Mouse (Mus musculus) ES-E14 (cell line): Measurements from ENCODE around the gene Taf4. TPM values are rescaled to one million over a fixed set of nuclear protein-coding genes. Genes with fewer than 3 reads are reported as not detected.

Experiments
- DNase-seq: peaks from one replicate; pipeline ENCODE4 v3.0.0-alpha.2; 2013; ENCODE audit warnings: low read depth, low spot score
- H3K27ac ChIP-seq: 2 replicates; pipeline ENCODE4 v1.5.1; 2012; ENCODE audit warnings: low read depth, mild to moderate bottlenecking, low read length, moderate library complexity, mixed read lengths; ENCODE audit not compliant: poor library complexity, insufficient read depth, severe bottlenecking
- H3K36me3 ChIP-seq: 2 replicates; pipeline ENCODE4 v1.6.1; 2012; ENCODE audit warnings: mild to moderate bottlenecking, low read length, moderate library complexity, mixed read lengths; ENCODE audit not compliant: control insufficient read depth, poor library complexity, insufficient read depth, severe bottlenecking
- H3K4me1 ChIP-seq, 2 experiments: fragments of 150-350 bp in 1 of 2; sonication (generic) in 1 of 2; 2 replicates each; pipeline ENCODE4 v1.6.1; 2012; ENCODE audit warnings: low read length in 2 of 2, mild to moderate bottlenecking in 1 of 2, mixed read lengths in 1 of 2; ENCODE audit not compliant: control insufficient read depth in 2 of 2, insufficient read depth in 2 of 2, poor library complexity in 1 of 2
- H3K4me3 ChIP-seq, 2 experiments: fragments of 150-350 bp in 1 of 2; sonication (generic) in 1 of 2; 2 replicates each; pipeline ENCODE4 v1.5.1; 2012; ENCODE audit warnings: low read length in 2 of 2, low read depth in 1 of 2, mild to moderate bottlenecking in 1 of 2, mixed read lengths in 1 of 2; ENCODE audit not compliant: insufficient read depth in 1 of 2, poor library complexity in 1 of 2, severe bottlenecking in 1 of 2
- H3K9ac ChIP-seq: 2 replicates; pipeline ENCODE4 v1.6.1; 2012; ENCODE audit warnings: low read depth, mild to moderate bottlenecking, low read length, mixed read lengths; ENCODE audit not compliant: poor library complexity, insufficient read depth, severe bottlenecking
- H3K9me3 ChIP-seq: fragments of 150-350 bp; sonication (generic); 2 replicates; pipeline ENCODE4 v1.6.1; 2012; ENCODE audit warnings: low read depth, mild to moderate bottlenecking, low read length; ENCODE audit not compliant: control insufficient read depth, insufficient read depth
- CHD2 ChIP-seq: IDR thresholded peaks from 2 replicates; pipeline ENCODE4 v1.6.1; 2014; ENCODE audit warnings: mild to moderate bottlenecking, low read depth, low read length, inconsistent platforms
- HCFC1 ChIP-seq: IDR thresholded peaks from 2 replicates; pipeline ENCODE4 v1.6.1; 2012; ENCODE audit warnings: low read length, inconsistent platforms, borderline replicate concordance; ENCODE audit not compliant: insufficient read depth
- MAFK ChIP-seq: IDR thresholded peaks from 2 replicates; pipeline ENCODE4 v1.6.1; 2014; ENCODE audit warnings: mild to moderate bottlenecking, low read depth, low read length, inconsistent platforms; ENCODE audit not compliant: insufficient read depth
- ZC3H11A ChIP-seq: IDR thresholded peaks from 2 replicates; pipeline ENCODE4 v1.6.1; 2012; ENCODE audit warnings: low read depth, mild to moderate bottlenecking, inconsistent platforms, low read length, borderline replicate concordance
- ZNF384 ChIP-seq: IDR thresholded peaks from 2 replicates; pipeline ENCODE4 v1.6.1; 2012; ENCODE audit warnings: low read depth, low read length, inconsistent platforms
- in situ Hi-C, 2 experiments: fragments of 600-800 bp; cut with MboI; formaldehyde crosslinking; loops; one replicate each; pipeline ENCODE4 v1.15.1; 2025; ENCODE audit warnings: low sequenced_read_pairs in 2 of 2, inconsistent platforms in 1 of 2; ENCODE audit not compliant: unreplicated experiment in 2 of 2
- total RNA-seq: library from RNA; depleted of rRNA; stranded (reverse); fragments of 300-350 nt; gene quantifications from 2 replicates; pipeline ENCODE4 v1.2.3, GENCODE M21; 2012

Gene Taf4
- total RNA-seq, 1 experiment: 19.0 TPM

GRCm38 (mm10) chr2:179969137-179969536 lies 7.3 kb downstream of the Taf4 start:
- Histone ChIP-seq H3K9ac (no peak overlapping the region), H3K9me3 (no peaks in the 10 kb centered on the region), H3K4me3 (no peak overlapping the region), H3K4me1 (peaks cover under 1 to 16% of the 10 kb centered on the region in 2 experiments; a peak in 2 of 4 replicates), H3K36me3 (no peaks in the 10 kb centered on the region; the same call in 1 of the 2 replicates), H3K27ac (no peak overlapping the region)
- DNase-seq: no peak
- in situ Hi-C loops: no loop called here
- TF ChIP-seq CHD2 (no peak), HCFC1 (no peak), ZC3H11A (no peak), MAFK (no peak), ZNF384 (no peak)

GRCm38 (mm10) chr2:179967633-179968032 lies 8.8 kb downstream of the Taf4 start:
- in situ Hi-C loops: no loop called here
- H3K36me3 ChIP-seq: no peaks in the 10 kb centered on the region; the same call in 1 of the 2 replicates
- TF ChIP-seq CHD2 (no peak), ZC3H11A (no peak), MAFK (no peak), ZNF384 (no peak), HCFC1 (no peak)
- H3K9ac ChIP-seq: no peak overlapping the region
- no peaks in the 10 kb centered on the region for H3K9me3 ChIP-seq
- no peak for DNase-seq
- H3K4me1 ChIP-seq: peaks cover 0 to 12% of the 10 kb centered on the region in 2 experiments; a peak in 1 of 4 replicates
- H3K4me3 ChIP-seq: no peak overlapping the region
- no peak overlapping the region for H3K27ac ChIP-seq

- Histone ChIP-seq H3K36me3 (no peaks in the 10 kb centered on the region), H3K4me3 (no peak overlapping the region), H3K9me3 (no peaks in the 10 kb centered on the region), H3K4me1 (peaks cover 0 to 6% of the 10 kb centered on the region in 2 experiments; a peak in 1 of 4 replicates), H3K9ac (no peak overlapping the region), H3K27ac (no peak overlapping the region)
- no peak for DNase-seq
- in situ Hi-C loops: no loop called here
- no peak for TF ChIP-seq MAFK
- TF ChIP-seq ZNF384: no peak
- TF ChIP-seq ZC3H11A: no peak
- TF ChIP-seq CHD2: no peak
- TF ChIP-seq HCFC1: no peak
Measured at GRCm38 (mm10) chr2:179961420-179961819, 15.0 kb downstream of the Taf4 start.

GRCm38 (mm10) chr2:179960327-179960726 lies 16.1 kb downstream of the Taf4 start:
- no peaks in the 10 kb centered on the region for H3K9me3 ChIP-seq
- no peak for TF ChIP-seq MAFK
- TF ChIP-seq HCFC1: no peak
- TF ChIP-seq ZNF384: no peak
- TF ChIP-seq ZC3H11A: no peak
- no peak for TF ChIP-seq CHD2
- DNase-seq: no peak
- H3K27ac ChIP-seq: no peak overlapping the region
- H3K36me3 ChIP-seq: no peaks in the 10 kb centered on the region
- no peak overlapping the region for H3K4me3 ChIP-seq
- in situ Hi-C loops: no loop called here
- H3K4me1 ChIP-seq: peaks cover 0 to 6% of the 10 kb centered on the region in 2 experiments; a peak in 1 of 4 replicates
- H3K9ac ChIP-seq: no peak overlapping the region
